Mouse (Mus musculus) 3134 (cell line): ENCODE measurements around the gene Hps3.
A peak's percentile ranks its signal among the peaks of the same experiment; 100 is the strongest.
"Not testable (repeated sequence)": the region's sequence is repeated elsewhere in the genome, so short reads cannot be mapped to it uniquely, and the experiment has no call there.

Experiments used
- DNase-seq: peaks from one replicate; pipeline ENCODE4 v3.0.0-alpha.2; 2011; ENCODE audit warnings: low spot score; ENCODE audit not compliant: insufficient read length; ENCODE audit errors: extremely low read depth

Hps3 gene

DNA sequence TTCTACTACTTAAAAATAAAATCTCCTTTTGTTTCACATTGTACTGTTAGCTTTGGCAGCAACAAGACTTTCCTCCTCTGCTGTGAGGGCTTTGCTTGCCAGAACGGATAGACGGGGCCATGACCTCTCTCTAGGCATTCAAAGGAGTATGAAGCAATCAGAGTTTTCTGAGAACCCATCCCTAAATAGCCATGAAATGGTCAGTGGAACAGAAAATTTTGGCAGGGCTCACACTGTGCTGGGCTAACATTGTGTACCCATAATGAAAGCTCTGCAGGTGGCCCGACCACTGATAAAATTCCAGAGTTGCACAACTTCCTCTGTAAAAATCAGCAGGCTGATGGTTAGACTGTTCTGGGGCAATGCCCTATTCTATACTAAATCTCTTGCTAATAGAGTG lies 81.2 kb downstream of the Hps3 start:
- peak; percentile 84 for DNase-seq

DNA sequence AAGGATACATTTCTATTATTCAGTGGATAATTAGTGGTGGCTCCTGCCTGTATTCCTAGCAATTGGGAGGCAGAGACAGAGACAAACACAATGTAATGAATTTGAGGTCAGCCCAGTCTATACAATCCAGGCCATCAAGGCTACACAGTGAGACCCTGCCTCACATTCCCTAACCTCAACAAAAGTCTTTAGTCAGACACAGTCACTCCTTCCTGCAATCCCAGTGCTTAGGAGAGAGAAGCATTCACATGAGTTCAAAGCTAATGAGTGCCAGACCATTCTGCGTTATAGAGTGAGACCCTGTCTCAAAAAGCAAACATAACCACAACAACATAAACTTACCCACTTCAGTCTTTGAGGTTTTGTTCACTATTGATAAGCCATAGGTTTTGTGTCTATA lies 81.7 kb downstream of the Hps3 start:
- DNase-seq, result no peak

DNA sequence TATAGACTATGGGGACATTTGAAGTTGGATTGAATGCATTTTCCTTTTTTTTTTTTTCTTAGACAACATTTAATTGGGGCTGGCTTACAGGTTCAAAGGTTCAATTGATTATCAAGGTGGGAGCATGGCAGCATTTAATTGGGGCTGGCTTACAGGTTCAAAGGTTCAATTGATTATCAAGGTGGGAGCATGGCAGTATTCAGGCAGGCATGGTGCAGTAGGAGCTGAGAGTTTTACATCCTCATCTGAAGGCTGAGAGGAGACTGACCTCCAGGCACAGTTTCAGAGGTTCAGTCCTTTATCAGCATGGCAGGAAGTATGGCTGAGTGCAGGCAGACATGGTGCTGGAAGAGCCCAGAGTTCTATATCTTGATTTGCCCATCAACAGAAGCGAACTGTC lies 85.7 kb downstream of the Hps3 start:
- not testable (repeated sequence) for DNase-seq

GRCm38 (mm10) chr3:19948552-19948951 lies 86.6 kb downstream of the Hps3 start:
- no peak for DNase-seq
